Mouse (Mus musculus): Measurements from ENCODE around the gene 7530416G11Rik.

The 7530416G11Rik gene

DNA sequence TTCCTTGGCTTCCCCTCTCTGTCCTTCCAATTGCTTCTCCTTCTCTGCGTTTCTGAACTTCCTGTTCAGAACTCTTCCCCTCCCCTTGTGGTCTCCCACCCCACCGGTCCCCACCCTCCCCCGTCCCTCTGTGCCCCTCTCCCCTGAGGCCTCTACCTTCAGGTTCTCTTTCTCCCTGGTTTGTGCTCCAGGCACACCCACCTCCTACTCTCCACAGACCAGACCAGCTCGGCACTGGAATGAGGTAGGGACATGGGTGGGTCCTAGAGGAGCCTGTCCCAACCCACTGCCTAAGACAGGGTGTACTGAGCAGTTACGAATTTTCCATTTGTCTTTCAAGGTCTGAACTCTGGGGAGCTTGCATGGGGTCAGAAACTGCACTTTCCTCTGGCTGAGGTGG is 23.1 kb downstream of the 7530416G11Rik start:
- DNase-seq (ENCODE audit: low spot score), result no peak

DNA sequence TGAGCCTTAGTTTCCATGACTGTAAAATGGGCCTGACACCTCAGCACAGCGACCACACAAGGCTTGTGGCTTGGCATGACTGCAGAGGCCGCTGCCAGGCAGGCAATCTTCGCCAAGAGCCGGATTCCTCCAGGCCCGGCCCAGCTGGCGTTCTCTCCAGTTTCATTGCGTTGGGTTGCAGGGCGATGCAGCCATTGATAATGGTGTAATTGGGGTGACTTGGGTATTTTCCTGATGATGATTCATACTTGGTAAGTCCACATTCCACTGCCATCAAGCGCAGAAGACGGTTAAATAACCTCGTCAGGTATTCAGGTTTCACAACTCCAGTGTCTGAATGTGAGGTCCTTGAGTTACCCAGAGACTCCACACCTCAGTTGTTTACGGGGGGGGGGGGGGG is 23.7 kb downstream of the 7530416G11Rik start:
- DNase-seq (ENCODE audit: low spot score), result peak; percentile 18

DNA sequence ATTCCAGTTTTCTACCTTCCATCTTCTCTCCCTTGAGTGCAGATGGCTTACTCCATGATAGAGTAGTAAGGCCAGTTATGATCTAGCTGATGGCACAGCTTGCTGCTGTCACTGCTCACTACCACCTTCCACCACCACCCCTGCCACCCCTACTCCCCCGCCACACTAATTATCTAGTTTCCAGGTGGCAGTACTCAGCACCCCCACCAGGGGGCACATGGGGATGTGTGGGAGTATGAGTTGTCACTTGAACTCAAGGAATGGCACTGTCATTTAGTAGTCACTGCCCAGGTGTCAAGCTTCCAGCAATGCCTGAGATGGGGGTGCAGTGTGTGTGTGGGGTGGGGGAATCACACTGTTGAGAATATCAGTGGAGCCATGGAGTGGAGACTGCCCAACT is 25.4 kb downstream of the 7530416G11Rik start:
- DNase-seq (ENCODE audit: low spot score), result peak; percentile 45

DNA sequence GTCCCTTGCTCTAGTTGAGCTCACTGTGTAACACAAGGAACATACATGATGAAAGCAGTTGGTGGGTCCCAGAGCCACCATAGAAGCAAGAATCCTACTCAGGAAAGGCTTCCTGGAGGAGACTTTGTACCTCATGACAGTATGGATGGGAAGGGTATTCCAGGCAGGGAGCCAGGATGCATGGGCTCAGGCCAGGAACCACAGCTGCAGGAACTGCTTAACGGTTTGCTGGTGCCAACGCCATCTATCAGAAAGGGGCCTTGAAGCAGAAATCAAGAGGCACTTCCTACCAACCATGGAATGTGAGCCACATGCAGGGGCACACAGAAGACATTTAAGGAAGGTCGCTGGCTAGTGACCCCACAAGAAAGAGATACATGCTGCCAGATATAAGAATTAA is 28.3 kb downstream of the 7530416G11Rik start:
- no peak for DNase-seq (ENCODE audit: low spot score)

DNA sequence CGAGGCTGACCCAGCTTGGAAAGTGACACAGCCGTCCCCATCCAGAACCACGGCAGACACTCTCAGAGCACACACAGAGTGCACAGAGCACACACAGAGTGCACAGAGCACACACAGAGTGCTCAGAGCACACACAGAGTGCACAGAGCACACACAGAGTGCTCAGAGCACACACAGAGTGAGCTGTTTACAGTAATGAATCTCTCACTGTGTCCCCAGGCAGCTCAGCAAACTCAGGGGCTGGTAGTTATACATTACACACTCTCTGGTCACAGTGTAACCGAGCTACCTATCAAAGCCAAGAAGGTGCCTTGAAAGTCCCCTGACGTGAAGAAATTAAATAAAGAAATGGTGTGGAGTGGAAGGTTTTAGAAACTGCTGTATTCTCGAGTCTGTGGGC is 33.6 kb downstream of the 7530416G11Rik start:
- no peak for DNase-seq (ENCODE audit: low spot score)

DNA sequence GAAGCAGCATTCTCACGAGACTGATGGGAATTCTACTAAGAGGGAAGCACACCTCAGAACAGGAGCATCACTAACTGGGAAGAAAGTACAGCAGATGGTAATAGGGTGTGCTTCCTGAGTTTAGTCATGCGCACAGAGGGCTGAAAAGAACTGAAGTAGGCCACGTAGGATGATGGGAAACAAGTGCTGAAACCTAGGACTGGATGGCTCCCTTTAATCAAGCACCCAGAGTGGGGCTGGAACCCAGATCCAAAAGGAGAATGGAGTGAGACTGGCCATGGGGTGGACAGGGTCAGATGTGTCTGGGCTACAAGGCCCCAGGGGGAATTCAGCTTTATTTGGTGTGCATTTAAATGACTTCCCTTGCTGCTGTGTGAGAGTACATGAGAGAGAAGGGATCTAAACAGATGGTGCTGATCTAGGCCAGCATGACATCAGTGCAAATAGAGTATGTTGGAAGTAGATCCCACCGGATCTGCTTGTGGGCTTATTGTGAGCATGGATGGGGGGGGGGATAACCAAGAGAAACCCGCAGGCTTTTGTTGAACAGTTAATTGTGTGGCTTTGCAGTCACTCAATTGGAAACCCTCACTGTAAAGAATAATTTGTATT is 36.5 kb downstream of the 7530416G11Rik start:
- no peak for DNase-seq (ENCODE audit: low spot score)

DNA sequence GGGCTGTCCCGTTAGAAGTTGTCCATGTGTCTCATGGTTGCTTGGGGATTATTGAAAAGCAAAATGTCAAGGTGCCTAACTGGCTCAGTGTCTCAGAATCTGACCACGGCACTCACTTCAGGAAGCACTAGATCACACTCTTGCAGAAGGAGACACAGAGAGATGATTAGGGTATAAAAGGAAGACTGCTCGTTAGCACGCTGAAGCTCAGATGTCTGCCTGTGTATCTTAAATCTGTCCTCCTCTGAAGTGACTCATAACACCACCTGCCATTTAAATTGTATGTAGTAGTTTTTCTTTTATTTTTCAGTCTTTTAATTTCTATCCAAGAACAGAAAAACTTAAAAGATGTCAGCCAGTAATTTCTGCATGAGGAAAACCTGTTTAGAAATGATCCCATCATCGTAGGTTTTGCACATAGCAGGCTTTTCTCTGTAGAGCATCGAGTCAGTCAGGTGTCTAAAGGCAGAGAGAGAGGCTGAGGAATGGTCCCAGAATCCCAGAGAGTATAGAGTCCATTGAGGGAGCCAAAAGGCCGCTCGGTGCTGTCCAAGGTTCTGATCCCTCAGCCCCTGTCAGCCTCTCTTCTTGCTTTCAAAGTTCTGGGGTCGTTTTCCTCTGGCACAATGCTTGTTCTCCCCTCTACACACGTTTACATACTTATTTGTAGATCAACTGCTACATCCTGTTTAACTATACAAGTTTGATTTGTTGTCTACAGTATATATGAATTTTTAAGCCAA is 38.0 kb downstream of the 7530416G11Rik start:
- DNase-seq (ENCODE audit: low spot score), result peak; percentile 20

DNA sequence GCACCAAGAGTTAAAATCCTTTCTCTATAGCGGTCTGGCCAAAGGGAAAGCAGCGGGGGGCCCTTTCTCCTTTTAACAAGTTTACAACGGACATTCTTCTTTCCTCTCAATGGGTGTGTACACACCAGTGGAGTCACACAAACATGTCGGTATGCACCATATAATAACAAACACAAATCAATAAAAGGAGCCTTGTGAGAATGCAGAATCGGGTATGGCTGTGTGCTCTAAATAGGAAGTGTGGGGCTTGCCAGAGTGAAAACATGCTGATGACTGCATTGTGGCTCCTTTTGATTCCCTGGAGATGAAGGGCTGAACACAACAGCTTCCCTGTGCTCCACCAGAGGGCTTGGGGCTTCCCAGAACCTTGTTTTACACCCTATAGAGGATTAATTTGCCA is 38.8 kb downstream of the 7530416G11Rik start:
- no peak for DNase-seq (ENCODE audit: low spot score)

DNA sequence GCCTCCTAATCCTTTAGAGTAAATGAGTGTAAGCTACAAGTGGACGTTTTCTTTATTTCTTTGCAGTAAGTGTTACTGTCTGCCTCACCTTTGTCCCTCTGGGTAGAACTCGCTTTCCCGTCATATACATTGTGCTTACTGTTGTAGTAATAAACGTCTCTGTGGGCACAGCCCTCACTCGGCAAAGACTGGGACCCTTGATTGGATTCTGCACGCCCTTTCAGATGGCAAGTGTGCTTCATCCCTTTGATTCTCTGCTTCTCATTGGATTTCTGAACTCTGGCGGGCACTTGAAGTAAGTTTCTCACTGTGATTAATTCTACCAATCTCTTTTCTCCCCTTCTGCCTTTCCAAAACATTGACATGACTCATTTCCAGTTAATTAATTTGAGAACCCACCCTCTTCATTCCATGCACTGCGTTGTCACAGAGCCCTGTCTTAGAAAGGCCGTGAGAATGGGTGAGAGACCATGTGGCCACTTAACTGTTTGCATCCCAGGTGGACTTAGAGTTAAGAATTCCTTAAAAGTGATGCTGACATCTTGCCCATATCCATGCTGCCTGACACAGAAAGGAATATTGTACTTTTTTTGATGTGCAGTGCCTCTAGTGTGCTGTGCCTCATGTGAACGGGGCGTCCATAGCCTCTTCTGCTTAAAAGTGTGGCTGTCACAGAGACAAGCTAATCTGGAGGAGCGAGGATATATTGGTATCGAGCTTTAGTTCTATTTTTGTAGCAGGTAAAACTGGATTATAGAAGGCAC is 39.8 kb downstream of the 7530416G11Rik start:
- no peak for DNase-seq (ENCODE audit: low spot score)

DNA sequence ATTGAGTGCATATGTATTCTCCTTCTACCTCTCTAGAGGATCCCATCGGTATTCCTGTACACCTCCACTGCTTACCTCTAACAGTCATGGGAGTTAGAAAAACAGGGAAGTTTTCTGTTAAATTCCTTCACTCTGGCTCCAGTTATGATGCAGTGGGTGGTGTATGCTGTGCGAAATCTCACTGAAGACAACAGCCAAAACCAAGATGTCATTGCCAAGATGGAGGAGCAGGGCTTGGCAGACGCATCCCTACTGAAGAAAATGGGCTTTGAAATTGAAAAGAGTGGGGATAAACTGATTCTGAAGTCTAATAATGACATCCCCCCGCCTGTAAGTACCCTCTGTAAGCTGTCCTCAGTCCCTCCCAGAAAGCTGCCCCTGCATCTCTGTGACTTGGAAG is 40.9 kb downstream of the 7530416G11Rik start:
- no peak for DNase-seq (ENCODE audit: low spot score)

DNA sequence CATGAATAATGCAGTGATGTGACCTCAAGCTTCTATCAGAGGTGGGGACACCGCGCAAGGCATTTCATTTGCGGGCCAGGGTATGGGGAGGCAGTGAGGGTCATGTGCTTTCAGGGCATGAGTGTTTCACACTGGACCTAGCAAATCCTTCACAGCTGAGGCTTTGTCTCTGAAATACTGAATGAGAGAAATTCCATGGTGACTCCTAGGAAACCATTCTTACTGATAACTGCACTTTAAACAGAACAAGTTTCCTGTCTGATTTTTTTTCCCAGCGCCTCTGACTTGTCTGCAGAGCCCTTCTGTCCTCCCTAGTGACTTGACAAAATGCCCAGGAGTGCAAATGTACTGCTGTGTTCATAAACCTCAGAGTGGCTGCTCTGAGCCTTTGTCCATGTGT is 41.5 kb downstream of the 7530416G11Rik start:
- DNase-seq (ENCODE audit: low spot score), result no peak

DNA sequence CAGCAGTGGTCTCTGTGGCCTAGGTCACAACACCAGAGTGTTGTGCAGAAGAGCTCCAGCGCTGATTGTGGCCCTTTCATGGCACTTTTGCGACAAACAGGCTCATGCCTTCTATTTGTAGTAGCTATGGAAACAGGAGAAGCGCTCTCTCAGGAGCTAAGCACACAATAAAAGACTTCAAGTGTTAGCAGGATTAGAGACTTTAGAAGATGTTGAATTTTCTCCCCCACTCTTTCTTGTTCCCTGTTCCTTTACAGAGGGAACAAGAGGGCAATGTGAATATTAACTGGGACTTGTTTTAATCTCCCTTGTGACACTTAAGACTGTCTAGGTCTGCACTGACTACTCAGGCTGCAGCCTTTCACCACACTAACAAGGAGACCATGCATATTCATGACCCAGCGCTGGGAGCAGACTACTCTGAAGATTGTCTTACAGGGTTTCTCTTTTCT is 44.4 kb downstream of the 7530416G11Rik start:
- DNase-seq (ENCODE audit: low spot score), result no peak

DNA sequence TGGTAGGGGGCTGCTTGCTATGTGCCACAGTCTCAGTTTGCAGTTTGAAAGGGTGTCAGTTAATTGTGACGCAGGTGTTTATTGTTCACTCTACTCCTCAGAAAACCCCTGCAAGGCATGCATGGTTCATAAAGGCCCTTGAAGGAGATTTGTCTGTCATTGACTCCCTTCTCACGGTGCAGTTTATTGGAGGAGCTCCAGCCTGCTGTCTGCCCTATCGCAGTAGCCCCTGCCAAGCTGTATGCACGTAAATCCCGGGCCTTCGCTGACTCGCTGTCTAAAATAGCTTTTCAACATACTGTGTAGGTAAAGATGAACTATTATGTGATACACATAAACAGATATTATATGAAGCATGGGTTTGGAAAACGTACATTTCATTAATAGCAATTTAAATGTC is 45.2 kb downstream of the 7530416G11Rik start:
- DNase-seq (ENCODE audit: low spot score), result no peak

DNA sequence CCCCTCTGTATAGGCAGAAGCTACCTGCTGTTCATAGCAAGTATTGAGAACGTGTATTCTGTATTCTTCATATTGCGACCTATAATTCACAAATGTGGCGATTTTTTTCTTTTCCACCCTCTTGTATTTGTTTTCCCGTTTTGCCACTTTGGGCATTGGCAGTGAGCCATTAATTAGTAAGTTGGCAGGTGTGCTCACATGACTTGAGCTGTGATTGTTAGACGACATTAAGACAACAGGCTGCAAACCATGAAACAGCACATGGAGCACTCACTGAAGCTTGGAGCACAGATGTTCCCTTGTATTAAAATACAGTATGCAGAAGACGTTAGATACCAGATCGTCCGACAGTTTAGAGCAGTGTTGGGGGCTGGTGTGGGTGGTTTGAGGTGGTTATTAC is 46.1 kb downstream of the 7530416G11Rik start:
- DNase-seq (ENCODE audit: low spot score), result no peak

DNA sequence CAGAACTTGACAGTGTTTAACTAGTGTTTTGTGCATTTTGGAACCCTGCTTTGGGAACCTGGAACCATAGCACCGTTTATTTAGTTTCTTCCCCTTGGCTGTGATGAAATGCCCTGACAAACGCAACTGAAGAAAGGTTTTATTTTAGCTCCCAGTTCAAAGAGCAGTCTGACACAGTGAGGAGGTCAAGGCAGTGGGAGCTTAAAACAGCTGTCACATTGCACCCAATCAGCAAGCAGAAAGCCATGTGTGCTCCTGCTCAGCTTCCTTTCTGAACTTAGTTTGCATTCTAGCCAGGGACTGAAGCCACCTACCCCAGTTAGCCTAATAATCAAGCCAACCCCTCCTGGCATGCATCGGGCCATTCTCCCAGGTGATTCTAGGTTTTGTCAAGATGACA is 56.4 kb downstream of the 7530416G11Rik start:
- no peak for DNase-seq (ENCODE audit: low spot score)

Measured in ovary, postnatal 14 days (tissue).